Mouse (Mus musculus) erythroid progenitor cell, adult 5-6 weeks (primary cell): Measurements from ENCODE around the gene Elf4. TPM values are rescaled to one million over a fixed set of nuclear protein-coding genes. Genes with fewer than 3 reads are reported as not detected.

ENCODE experiments used
- ATAC-seq: replicated peaks from 2 replicates; pipeline ENCODE4 v1.8.0; 2016; ENCODE audit warnings: moderate number of reproducible peaks, mild to moderate bottlenecking, moderate TSS enrichment, inconsistent platforms; ENCODE audit not compliant: poor library complexity, low FRiP score, severe bottlenecking
- total RNA-seq, 2 experiments: library from RNA; stranded (forward) in 1 of 2; stranded (reverse) in 1 of 2; fragments of 150-400 nt in 1 of 2; fragments of 186-747, 209-891 nt in 1 of 2; gene quantifications; 2 replicates each; pipeline versions ENCODE4 v1.2.3 to v1.2.4; 2015 to 2017; ENCODE audit warnings: low replicate concordance in 2 of 2

The Elf4 gene
- total RNA-seq (2015; ENCODE audit: low replicate concordance) (18.0 and 23.5 TPM in 2 replicates), total RNA-seq (2017; ENCODE audit: low replicate concordance) (5.1 and 10.3 TPM in 2 replicates)

DNA sequence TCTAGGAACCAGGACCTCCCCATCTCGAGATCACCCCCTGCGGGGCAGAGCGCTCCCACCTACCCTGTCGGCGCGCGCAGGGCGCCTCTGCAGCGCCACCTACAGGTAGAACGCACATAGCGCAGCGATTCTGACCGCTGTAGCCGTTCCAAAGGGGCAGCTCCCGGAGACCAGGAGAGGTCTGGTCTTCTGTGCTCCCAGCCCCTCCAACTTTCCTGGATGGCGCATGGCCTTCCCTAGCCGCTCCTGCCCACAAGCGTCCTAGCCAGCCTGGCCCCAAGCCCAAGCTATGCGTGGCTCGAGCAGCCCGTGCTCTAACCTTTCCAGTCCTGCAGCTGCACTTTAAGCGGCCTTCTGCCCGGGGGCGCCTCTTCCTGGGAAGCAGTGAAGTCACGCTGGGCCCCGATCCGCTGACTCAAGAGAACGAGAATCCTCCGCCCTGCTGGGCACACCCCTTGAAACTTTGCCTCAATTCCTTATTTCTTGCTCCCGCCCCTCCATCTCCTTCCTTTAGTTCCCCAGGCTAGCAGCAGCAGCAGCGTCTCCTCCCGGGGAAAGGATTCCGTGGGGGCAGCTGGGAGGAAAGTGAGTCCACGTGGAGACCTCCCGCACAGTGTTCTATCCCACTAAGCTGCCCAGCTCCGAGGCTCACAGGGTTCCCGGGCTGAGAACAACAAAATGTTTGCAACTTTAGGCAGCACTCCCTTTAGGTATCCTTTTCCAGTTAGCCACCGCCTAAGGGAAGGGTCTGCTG, at the start of gene Elf4:
Gene Elf4 (minus strand): TSS at position 379 of the 754 bp plus-strand sequence.
- peak; percentile 72; the same call in 1 of the 2 replicates for ATAC-seq

DNA sequence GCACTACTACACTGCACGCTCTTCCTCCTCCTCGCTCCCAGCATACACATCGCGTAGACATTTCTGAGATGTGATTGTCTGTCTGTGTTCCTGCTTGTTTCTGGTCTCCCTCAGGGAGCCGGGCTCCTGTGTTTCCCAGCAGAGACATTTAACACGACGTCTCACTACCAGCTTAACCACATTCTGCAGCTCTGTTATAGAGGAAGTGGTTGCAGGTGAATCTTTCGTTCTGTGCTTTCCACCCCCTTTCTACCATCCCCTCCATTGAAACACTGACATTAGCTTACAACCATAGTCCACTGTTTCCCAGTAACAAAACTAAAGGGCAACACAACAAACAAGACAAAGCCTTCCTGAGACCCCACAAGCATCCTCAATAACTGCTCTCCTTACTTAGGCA, 30.8 kb upstream of the Elf4 start:
- ATAC-seq, result no peak

DNA sequence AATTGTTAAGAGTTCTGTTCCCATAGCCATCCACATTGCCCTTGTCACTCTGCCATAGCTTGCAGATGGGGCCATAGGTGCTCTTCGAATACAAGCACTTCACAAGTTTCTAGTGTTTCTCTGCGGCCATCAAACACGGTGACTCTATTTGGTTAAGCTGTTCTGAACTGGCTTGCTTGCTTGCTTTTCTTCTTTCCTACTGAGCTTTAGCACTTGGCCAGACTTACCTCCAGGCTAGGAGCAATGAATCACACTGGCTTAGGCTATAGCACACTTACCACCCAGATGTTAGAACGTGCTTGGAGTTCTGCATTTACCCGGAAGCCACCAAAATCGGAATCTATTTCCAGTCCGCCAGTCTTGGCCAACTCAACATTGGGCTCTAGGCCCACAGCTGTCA, 18.8 kb upstream of the Elf4 start:
- no peak for ATAC-seq

DNA sequence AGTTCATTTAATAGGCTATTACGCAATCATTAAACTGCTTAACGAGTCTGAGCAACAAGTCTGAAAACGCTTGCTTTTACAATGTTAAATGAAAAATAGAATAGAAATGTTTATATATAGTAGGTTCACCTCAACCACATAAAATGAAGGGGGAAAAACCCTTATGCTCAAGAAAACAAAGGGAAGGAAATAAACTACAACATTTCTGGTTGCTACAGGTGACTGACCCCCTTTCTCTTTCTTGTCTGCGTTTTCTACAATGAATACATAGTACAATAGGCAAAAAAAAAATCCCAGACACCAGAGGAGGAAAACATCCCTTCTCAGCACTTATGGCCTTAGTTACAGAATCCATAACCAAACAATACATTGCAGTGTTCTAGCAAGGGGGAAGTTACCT, 18.2 kb upstream of the Elf4 start:
- ATAC-seq, result no peak

DNA sequence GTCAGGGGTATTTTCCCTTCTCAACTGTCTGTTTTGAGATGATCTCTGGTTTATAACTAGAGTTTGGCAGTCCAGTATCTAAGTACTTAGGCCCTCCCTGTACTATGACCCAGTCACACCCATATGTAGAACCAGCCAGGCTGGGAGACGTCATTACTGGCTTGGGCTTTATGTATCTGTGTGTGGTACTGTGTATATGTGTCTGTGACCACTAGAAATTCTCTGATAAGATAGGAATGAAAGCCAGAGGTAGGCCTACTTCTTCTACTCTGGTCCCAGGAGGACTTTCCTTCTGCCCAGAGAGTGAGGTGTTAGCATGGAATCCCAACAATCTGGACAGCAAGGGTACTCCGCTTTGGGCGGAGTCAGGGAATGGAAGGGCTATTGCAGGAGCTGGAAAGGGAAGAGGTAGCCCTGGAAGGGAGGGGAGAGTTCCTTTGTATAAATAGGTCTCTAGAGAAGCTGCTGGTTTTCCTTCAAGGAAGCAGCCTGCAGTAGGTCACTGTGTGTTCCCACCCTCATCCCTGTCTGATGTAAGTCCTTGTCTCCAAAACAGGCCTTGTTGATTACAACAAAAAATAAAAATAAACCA, 4.5 kb upstream of the Elf4 start:
- ATAC-seq, result no peak

DNA sequence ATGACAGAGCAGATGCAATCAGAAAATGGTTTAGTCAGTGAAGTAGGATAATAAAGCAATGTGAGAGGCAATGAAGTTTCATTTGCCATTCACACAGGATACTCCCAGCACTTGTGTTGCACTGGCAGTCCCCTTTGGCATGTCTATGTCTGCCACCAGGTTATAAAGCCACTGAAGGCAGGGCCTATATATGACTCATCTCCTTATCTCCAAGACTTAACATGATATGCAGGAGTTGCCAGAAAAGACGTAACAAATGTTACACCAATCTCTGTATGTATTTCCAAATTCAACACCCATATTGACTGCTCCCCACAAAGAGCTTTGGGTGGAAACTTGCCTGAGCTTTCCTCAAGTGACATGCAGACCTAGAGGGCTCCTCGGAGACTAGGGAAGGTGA, 3.2 kb upstream of the Elf4 start:
- no peak for ATAC-seq

DNA sequence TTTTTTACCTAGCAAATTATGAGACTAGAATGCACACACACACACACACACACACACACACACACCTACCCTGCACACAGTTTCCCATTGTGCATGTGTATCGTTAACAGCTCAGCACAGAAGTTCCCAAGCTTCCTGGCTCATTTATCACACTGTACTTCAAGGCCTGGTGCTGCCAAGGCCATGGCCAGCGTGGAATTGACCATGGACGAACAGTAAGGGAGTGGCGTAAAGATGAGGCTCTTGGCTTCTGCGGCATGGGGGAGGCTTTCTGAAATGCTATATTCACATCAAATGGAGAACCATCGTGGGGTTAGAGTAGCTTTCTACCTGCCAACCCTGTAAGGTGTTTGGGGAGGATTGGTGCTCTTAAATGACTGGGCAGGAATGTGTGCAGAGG, 1.5 kb upstream of the Elf4 start:
- ATAC-seq, result no peak

DNA sequence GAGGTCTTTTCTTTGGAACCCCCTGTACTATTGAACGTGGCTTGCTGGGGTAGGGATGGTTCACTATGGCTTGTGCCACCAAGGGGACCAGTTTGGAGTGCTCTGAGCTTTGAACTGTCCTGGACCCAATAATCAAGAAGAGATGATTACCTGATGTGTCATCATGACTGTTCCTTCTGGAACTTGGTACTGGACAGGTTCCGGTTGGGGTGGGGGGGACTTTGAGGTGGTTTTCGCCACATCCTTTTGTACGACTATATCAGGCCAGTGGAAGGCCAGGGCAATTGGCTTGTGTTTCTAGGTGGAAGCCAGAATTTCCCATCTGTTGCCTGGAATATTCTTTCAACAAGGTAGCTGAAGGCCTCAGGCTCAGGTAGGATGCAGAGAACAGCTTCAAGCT, 704 bp upstream of the Elf4 start:
- no peak for ATAC-seq

DNA sequence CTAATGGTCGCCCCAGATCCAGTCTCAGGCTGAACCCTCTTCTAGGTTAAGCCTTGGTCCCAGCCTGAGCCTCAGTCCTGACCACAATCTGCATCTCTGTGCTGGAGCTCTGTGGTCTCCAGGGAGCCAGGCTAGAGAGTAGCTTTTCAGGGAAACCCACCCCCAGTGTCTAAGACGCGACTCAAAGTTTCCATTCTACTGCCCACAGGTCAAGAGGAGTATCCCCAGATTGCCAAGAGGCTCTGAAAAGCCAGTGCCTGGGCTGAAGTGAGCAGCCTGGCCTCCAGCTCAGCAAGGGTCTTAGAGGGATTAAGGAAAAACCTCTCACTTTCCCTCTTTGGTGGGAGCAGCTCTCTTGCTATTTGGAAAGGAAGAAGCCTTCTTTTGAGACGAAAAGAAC, 635 bp downstream of the Elf4 start:
- no peak for ATAC-seq

DNA sequence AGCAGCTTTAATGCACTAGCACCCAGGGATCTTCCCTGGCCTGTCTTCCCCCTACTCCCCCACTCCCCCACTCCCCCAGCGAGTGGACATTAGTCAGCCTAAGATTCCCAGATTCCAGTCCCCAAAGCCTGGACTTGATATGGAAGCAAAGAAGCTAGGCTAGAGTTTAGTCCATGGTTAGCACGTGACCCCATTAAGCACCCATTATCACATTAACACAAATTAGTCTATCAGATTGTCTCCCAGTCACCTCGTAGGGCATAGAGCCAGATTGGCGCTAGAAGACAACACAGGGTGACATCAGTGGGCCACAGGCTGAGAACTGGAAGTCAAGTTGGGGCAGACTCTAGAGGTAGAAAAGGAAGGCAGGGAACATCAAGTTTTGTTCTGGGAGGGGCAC, 1.9 kb downstream of the Elf4 start:
- no peak for ATAC-seq

DNA sequence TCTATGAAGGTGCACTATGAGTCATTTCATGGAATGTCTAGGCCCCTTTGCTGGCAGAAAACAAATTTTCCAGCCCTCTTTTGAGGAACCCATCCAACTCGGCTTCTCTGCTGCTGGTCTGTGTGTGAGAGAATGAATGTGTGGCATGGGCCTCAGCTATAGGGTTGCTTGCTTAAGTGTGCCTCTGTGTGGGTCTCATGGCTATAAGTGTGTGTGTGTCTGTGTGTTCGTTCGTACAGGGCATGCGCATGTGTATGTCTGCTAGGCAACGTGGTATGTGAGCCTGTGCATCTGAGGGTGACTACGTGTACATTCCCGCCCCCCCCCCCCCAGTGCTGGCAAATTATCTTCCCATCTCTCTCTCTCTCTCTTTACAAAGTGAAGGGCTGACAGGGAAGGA, 2.4 kb downstream of the Elf4 start:
- no peak for ATAC-seq

DNA sequence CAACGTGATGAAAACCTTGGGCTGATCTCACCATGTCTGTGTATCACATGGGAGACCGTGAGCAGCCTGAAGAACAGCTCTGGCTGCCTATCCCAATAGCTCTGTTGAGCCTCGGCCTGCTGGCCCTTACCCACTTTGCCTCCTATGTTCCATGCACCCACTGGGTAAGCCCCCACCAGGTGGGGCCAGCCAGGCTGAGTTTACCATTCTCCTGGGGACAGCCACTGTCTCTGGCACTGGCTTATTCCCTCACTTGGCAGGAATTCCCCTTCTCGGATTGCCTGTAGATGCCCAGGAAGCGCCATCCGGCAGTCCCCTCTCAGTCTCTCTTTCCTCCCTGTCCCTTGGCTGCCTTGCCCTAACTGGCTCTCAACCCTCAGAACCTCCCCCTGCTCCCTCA, 6.0 kb downstream of the Elf4 start:
- ATAC-seq, result no peak

DNA sequence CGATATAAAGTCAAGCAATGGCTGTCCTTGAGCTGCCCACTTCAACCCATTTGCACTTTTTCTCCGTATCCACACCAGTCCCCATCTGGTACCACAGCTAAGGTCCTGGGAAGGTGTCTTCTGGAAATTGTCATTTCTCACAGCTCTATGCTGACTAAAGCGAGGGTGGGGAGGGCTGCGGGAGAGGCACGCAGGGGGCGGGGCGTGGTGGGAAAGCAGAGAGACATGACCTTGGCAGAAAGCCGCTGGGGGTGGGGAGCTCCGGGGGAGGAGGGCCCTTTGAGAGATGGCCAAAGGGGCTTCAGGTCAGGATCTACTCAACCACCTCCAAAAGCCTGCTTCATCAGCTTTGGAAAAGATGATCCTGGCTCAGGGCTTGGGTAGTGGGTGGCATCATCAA, 7.9 kb downstream of the Elf4 start:
- ATAC-seq, result no peak

DNA sequence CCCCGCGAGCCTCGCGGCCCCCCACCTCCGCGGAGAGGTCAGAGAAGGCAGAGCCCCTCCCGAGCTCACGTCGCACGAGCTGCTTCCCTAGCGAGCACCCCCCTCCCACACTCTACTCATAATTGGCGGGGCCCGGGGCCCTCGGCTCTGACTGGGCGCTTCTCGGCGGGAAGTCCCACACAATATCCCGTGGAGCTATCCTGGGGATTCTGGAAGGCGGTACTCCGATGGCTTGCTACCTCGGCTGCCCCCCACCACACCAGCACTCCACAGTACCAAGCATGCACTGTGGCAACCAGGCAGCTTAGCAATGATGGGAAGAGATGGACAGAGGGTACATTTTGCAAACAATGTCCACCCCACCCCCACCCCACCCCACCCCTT, 8.4 kb downstream of the Elf4 start:
- no peak for ATAC-seq

DNA sequence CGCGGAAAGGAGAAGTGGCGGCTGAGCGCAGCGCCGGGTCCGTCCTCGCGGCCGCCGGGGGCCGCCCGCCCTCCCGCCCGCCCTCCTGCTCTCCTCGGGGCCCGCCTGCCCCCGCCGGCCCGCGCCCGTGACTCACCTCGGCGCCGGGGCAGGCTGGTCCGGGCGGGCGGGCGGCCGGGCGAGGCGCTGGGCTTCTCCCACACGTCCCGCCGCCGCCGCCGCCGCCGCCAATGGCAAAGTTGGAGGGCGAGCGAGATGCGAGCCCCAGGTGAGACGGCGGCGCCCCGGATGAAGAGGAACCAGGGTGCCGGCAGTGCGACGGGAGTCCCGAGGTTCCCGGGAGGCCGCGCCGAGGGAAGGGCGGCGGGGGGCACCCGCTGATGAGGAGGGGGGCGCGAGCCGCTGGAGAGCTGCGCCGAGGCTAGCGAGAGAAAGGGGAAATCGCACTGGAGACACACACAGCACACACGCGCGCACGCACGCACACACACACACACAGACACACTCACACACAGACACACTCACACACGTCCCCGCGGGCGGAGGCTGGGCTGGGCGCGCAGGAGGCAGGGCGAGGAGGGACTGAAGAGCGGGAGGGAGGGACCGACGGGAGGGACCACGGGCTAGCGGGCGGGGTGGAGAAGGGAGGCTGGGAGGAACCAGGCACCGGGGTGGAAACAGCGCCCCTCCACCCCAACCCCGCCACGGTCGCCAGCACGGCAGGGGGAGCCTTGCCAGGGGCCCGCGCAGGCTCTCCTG, 9.0 kb downstream of the Elf4 start:
- peak; percentile 93 for ATAC-seq

DNA sequence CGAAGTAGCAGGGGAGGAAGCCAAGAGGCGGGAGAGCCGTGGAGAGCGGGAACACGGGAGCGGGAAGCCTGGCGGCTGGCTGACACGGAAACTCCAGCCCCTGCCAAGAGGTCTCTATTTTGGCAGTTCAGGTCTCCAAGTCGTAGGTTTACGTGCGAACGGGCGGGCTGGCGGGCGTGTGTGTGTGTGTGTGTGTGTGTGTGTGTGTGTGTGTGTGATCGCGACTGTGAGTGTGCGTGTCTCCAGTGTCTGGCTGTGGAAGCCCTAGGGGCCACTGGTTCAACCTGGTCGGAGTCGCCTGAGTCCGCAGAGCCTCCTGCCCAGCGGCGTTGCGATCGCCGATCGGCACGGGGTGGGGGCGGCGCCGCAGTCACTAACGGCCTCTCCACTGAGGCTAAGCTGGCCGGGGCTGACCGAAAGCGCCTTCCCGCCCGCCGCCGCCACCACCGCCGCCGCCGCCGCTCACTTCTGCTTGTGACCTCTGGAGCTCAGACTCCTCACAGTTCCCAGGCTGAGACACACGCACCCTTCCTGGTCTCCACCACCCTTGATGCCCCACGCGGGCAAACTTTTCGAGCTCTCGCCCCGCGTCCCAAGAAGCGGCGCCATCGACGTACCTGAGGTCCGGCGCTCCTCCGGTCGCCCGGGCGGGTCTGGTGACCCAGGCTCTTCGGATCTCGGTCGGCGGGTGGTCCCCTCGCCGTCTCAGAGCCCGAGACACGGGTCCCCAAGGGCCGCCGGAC, 9.8 kb downstream of the Elf4 start:
- peak; percentile 32 for ATAC-seq

DNA sequence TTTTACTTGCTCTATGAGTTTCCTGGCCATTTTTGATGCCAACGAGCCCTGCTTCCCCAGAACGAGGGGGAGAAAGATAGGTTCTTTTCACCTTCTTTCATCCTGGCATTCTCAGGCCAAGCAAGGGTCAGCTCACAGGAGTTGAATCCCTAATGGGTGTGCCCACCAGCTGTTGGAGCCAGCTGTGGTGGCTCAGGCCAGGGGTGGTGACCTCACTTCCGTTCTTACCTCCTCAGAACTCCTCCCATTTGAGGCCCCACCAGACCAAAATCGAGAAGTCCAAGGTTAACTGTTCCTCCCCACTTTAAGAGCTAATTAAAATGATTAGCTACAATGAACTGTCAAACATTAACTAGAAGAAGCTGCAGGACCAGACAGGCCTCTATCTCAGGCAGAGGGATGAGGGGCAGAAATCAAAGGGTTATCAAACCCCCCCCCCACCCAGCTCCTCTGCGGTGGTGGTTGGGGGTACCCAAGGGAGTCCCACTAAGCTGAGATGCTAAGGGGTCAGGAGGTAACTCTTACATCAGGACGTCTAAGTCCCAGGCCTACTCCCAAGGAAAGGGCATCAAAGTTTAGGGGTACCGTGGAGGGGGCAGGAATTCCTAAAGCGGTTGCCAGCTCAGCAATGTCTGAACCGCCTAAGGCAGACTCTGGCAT, 10.6 kb downstream of the Elf4 start:
- peak; percentile 66; the same call in 1 of the 2 replicates for ATAC-seq

DNA sequence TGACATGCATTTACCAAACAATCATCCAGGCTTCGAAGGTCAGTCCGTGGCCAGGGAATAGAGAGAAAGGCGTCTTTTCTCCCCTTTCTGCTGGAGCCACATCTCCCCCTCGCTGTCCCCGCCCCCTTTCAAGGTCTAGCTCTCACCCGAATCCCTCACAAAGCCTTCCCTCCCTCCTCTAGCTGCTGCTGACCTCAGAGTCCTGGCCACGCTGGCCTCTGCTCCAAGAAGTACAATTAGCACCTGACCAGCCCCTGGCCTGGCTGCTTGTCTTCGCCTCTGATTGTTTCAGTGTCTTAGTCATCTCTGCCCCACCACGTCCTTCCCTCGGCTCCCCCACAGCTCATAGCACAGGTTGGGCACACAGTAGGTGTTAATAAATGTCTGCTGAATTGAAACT, 13.3 kb downstream of the Elf4 start:
- ATAC-seq, result no peak

DNA sequence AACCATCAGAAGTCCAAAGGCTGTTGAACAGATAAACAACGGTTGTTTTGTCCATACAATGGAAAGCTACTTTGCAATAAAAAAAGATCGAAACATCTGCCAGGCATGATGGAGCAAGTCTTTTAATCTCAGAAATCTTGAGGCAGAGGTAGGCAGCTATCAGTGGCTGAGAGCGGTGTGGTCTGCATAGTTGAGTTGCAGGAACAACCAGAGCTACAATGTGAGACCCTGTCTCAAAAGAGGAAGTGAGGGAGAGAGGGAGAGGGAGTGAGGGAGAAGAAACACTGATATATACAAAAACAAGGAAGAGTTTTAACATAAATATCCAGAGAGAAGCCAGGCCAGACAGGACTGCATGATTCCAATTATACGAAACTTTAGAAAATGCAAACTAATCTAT, 18.3 kb downstream of the Elf4 start:
- ATAC-seq, result no peak

DNA sequence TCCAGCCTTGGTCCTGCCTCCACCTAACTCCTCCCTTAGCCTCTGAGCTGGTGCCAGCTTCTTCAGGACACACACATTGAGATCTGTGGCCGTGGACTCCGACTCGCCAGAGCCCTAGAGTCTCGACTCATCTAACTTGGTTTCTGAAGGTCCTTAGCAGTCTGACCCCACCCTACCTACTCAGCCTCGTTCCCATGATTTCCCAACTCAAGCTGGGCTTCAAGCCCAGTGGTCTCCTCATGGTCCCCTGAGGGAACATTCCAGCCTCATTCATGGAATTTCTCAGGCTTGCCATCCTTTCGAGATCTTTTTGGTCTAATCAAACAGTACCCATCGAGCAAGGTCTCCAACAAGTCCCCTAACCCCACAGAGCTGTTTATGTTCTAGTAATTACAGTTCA, 21.0 kb downstream of the Elf4 start:
- no peak for ATAC-seq
